Mouse (Mus musculus): ENCODE results near the gene Adig.

Gene Adig

GRCm38 (mm10) chr2:158545266-158545665, 42.9 kb downstream of the Adig start:
- DNase-seq, result no peak

- peak; percentile 75 to 82 for DNase-seq
These were observed 44.3 kb downstream of the Adig start for GRCm38 (mm10) chr2:158546751-158547150.

GRCm38 (mm10) chr2:158550067-158550466, 47.7 kb downstream of the Adig start:
- peak; percentile 82 to 90 for DNase-seq

GRCm38 (mm10) chr2:158554366-158554765, 52.0 kb downstream of the Adig start:
- DNase-seq, result no peak

- DNase-seq, result peak; percentile 36 to 60
These were observed 52.8 kb downstream of the Adig start for GRCm38 (mm10) chr2:158555252-158555651.

GRCm38 (mm10) chr2:158555812-158556211, 53.4 kb downstream of the Adig start:
- no peak for DNase-seq

- peak; percentile 63 to 78 for DNase-seq
These were observed 53.8 kb downstream of the Adig start for GRCm38 (mm10) chr2:158556225-158556624.

GRCm38 (mm10) chr2:158556750-158557149, 54.3 kb downstream of the Adig start:
- no peak for DNase-seq
